Comparison of ENCODE assay signal across 14 mouse cellular contexts in the genomic region with DNA sequence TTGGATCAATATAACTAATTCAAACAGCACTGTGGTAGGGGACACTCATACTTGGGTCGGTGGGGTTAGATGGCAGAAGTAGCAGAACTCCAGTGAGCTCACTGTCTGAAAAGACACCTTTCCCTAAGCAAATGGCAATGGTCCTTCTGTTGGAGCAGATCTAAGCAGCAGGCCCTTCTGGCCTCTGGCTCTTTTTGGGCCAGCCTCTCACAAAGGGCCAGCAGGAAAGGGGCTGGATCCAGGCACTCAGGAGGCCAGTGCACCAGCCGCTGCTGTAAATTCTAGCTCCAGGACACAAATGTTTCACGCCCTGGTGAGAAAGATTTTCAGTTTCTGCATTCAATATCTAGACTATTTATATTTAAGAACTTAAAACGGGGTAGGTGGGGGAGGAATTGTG.
DNase-seq lines count a peak whose midpoint lies in the region; ATAC-seq and TF ChIP-seq lines count a peak whose summit lies in the region.
"Had no signal": no experiment of that assay in that cellular context is flagged by ENCODE, and none has a peak within 500 bp of the region (broad histone marks: within the 10 kb centered on the region; RNA-seq: fewer than 3 reads in every experiment).

No protein-coding gene starts in this region.

- H3K27me3 ChIP-seq in kidney, adult 2 months (replicated peaks; ENCODE audit: control insufficient read depth, insufficient read depth, low read length) = no peaks in the 10 kb centered on the region
- no peaks in the 10 kb centered on the region for H3K27me3 ChIP-seq in kidney, embryonic 14.5 days (ENCODE audit: control insufficient read depth, insufficient read depth, low read length)
- 0 out of 2 replicates have a peak, but pooled peaks cover 2% of the 10 kb centered on the region for H3K27me3 ChIP-seq in midbrain, embryonic 13.5 days
- H3K27me3 ChIP-seq in midbrain, embryonic 14.5 days (ENCODE audit: control insufficient read depth, insufficient read depth, low read length) = no peaks in the 10 kb centered on the region
- H3K27me3 ChIP-seq in liver, embryonic 16.5 days (ENCODE audit: control insufficient read depth, insufficient read depth, low read depth, low read length) = no peaks in the 10 kb centered on the region

- H3K4me2 ChIP-seq in kidney, embryonic 14.5 days (replicated peaks; ENCODE audit: low read depth, low read length) = no peak overlapping the region
- no peak overlapping the region for H3K4me2 ChIP-seq in midbrain, embryonic 13.5 days (replicated peaks)
- no peak overlapping the region for H3K4me2 ChIP-seq in midbrain, embryonic 14.5 days (ENCODE audit: low read length)
- H3K4me2 ChIP-seq in liver, embryonic 16.5 days (ENCODE audit: low read depth, low read length) = peak overlapping the region; percentile 13; the same call in 1 of the 2 replicates

- no peak for TF ChIP-seq CTCF in kidney, adult 2 months (conservative IDR thresholded peaks at IDR 0.05; ENCODE audit: insufficient read depth, insufficient read length, low read depth, low read length)

- no peak for ATAC-seq in kidney, embryonic 14.5 days (ENCODE audit: low FRiP score, low TSS enrichment)
- peak; percentile 28; the same call in 1 of the 2 replicates for ATAC-seq in midbrain, embryonic 13.5 days
- ATAC-seq in midbrain, embryonic 14.5 days (ENCODE audit: low FRiP score, low TSS enrichment) = no peak
- no peak for ATAC-seq in liver, embryonic 16.5 days (ENCODE audit: low read depth)
- ATAC-seq: forebrain, embryonic 14.5 days had no signal

- no peaks in the 10 kb centered on the region for H3K36me3 ChIP-seq in kidney, adult 2 months (ENCODE audit: control insufficient read depth, insufficient read depth, low read length)
- H3K36me3 ChIP-seq in kidney, embryonic 14.5 days (ENCODE audit: control insufficient read depth, insufficient read depth, low read length) = no peaks in the 10 kb centered on the region
- H3K36me3 ChIP-seq in midbrain, embryonic 13.5 days = no peaks in the 10 kb centered on the region
- H3K36me3 ChIP-seq in midbrain, embryonic 14.5 days (ENCODE audit: control insufficient read depth, insufficient read depth, low read length) = no peaks in the 10 kb centered on the region
- H3K36me3 ChIP-seq in liver, embryonic 16.5 days (ENCODE audit: control insufficient read depth, insufficient read depth) = no peaks in the 10 kb centered on the region
- H3K36me3 ChIP-seq: G1E had no signal

- H3K4me1 ChIP-seq in kidney, adult 2 months (ENCODE audit: control insufficient read depth, insufficient read depth, low read length) = peaks cover 6% of the 10 kb centered on the region; the same call in 1 of the 2 replicates
- H3K4me1 ChIP-seq in kidney, embryonic 14.5 days (ENCODE audit: control insufficient read depth, insufficient read depth, low read length) = no peaks in the 10 kb centered on the region
- H3K4me1 ChIP-seq in midbrain, embryonic 13.5 days (replicated peaks) = peaks cover 23% of the 10 kb centered on the region
- H3K4me1 ChIP-seq in midbrain, embryonic 14.5 days (ENCODE audit: control insufficient read depth, insufficient read depth, low read length) = peaks cover 4% of the 10 kb centered on the region; the same call in 1 of the 2 replicates
- peaks cover 33% of the 10 kb centered on the region for H3K4me1 ChIP-seq in liver, embryonic 16.5 days (ENCODE audit: control insufficient read depth, low read depth, low read length)

- 42% methylated on average over 4 of the region's 4 CpGs for WGBS in kidney, adult 2 months
- 51% methylated on average over 4 of the region's 4 CpGs for WGBS in kidney, embryonic 14.5 days
- 68% methylated on average over 4 of the region's 4 CpGs for WGBS in midbrain, embryonic 13.5 days
- WGBS in midbrain, embryonic 14.5 days = 68% methylated on average over 4 of the region's 4 CpGs
- WGBS in liver, embryonic 16.5 days (ENCODE audit: insufficient replicate concordance) = 62% methylated on average over 4 of the region's 4 CpGs

- no peak for TF ChIP-seq POLR2A in kidney, adult 2 months (IDR thresholded peaks at IDR 0.05; ENCODE audit: low read depth, low read length)

- H3K9ac ChIP-seq in kidney, embryonic 14.5 days (ENCODE audit: low read depth, low read length) = no peak overlapping the region
- no peak overlapping the region for H3K9ac ChIP-seq in midbrain, embryonic 13.5 days (replicated peaks)
- H3K9ac ChIP-seq in midbrain, embryonic 14.5 days (replicated peaks; ENCODE audit: low read length) = no peak overlapping the region
- H3K9ac ChIP-seq in liver, embryonic 16.5 days (ENCODE audit: low read depth, low read length) = no peak overlapping the region

- peak overlapping the region; percentile 28; the same call in 1 of the 2 replicates for H3K27ac ChIP-seq in kidney, adult 2 months (ENCODE audit: insufficient read depth, low read depth, low read length)
- no peak overlapping the region for H3K27ac ChIP-seq in kidney, embryonic 14.5 days (ENCODE audit: low read depth, low read length)
- H3K27ac ChIP-seq in midbrain, embryonic 13.5 days = no peak overlapping the region
- H3K27ac ChIP-seq in midbrain, embryonic 14.5 days (replicated peaks; ENCODE audit: low read depth, low read length) = no peak overlapping the region
- H3K27ac ChIP-seq in liver, embryonic 16.5 days (ENCODE audit: low read length) = peak overlapping the region; percentile 82

- no peaks in the 10 kb centered on the region for H3K9me3 ChIP-seq in kidney, embryonic 14.5 days (ENCODE audit: control insufficient read depth, low read length)
- no peaks in the 10 kb centered on the region for H3K9me3 ChIP-seq in midbrain, embryonic 13.5 days
- no peaks in the 10 kb centered on the region for H3K9me3 ChIP-seq in midbrain, embryonic 14.5 days (ENCODE audit: control insufficient read depth, low read length)
- no peaks in the 10 kb centered on the region for H3K9me3 ChIP-seq in liver, embryonic 16.5 days (replicated peaks; ENCODE audit: control insufficient read depth, low read length)

- no peak for DNase-seq in kidney, adult 2 months
- DNase-seq in midbrain, embryonic 14.5 days = no peak
- DNase-seq in cerebellum, adult 9-10 months = peak; percentile 81
- no peak for DNase-seq in urinary bladder, adult 18-20 months (ENCODE audit: low spot score in 2 of 2)
- no peak for DNase-seq in layer of hippocampus, postnatal 36 days
- DNase-seq: lung, postnatal 10 days; right cerebral cortex, postnatal 25 days; thymus, postnatal 36 days had no signal

- H3K4me3 ChIP-seq in kidney, adult 2 months (ENCODE audit: insufficient read depth, low read depth, low read length) = no peak overlapping the region
- no peak overlapping the region for H3K4me3 ChIP-seq in kidney, embryonic 14.5 days (ENCODE audit: low read length)
- no peak overlapping the region for H3K4me3 ChIP-seq in midbrain, embryonic 13.5 days (replicated peaks)
- H3K4me3 ChIP-seq in midbrain, embryonic 14.5 days (replicated peaks; ENCODE audit: low read depth, low read length) = no peak overlapping the region
- no peak overlapping the region for H3K4me3 ChIP-seq in liver, embryonic 16.5 days (ENCODE audit: low read depth, low read length)
- H3K4me3 ChIP-seq: myocyte had no signal

Comparison
In these comparisons a context has a peak if more than half of its experiments do, and no peak if none do; other contexts are left out.
1. H3K27ac ChIP-seq: peak in kidney, adult 2 months (single experiment) and liver, embryonic 16.5 days (single experiment); none in kidney, embryonic 14.5 days (single experiment), midbrain, embryonic 13.5 days (single experiment) and midbrain, embryonic 14.5 days (single experiment).